Mouse (Mus musculus): ENCODE measurements around the gene Usp10.

Gene Usp10

DNA sequence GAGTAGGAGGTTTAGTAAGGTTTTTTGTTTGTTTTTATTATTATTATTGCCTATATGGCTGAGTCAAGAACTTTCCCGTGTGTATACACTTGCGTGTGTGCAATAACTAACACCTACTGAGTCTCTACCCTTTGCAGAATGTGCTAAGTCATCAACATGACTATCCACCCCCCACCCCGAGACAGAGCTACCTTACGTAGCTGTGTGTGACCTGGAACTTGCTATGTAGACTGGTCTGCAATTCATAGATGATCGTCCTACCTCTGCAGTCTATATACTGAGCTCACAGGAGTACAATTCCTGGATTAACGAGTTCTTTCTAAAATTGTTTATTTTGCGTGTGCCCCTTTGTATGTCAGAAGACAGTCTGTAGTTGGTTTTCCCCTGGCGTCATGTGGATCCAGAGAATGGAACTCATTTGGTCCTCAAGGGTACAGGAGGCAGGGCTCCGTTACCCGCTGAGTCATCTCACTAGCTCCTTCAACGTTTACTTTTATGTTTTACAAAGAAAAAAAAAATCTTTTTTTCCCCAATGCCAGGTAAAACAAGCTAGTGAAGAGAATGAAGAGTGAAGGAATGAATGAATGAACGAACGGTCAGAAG is at the start of gene Usp10:
Gene Usp10, plus strand, starts transcription at position 417 of the 603 bp plus-strand sequence.
- no peak for DNase-seq

DNA sequence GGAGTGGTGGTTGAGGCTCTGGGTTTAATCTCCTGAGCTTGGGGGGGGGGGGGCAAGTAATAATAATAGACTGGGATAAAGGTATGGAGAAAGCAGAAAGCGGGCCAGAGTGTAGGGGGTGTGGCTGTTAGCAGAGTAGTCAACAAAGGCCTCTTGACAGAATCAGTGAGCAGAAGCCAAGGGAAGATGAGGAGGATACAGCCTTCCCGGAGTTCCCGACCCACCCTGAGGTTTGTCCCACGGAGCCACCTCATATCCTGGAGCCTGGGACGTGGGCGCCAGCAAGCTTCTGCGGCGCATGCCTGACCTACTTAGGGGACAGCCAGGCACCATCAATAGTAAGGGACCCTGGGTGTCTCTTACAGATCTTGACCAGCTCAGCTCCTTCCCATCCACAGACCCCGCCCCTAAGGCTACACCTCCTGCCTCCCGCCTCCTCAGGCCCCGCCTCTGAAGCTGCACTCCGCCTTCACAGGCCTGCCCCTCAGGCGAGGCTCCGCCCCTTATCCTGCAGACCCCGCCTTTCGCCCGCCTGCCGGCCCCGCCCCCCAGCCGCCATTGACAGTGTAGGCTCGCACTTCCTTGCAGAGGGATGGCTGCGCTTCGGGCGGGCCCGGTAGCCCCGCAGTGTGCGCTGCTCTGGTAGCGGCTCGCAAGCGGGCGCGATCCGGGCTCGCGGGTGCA is 48.3 kb upstream of the Usp10 start, which contains the start of gene Klhl36:
Gene Klhl36, plus strand, starts transcription at position 561 of the 684 bp plus-strand sequence.
- peak; percentile 97 for DNase-seq

DNA sequence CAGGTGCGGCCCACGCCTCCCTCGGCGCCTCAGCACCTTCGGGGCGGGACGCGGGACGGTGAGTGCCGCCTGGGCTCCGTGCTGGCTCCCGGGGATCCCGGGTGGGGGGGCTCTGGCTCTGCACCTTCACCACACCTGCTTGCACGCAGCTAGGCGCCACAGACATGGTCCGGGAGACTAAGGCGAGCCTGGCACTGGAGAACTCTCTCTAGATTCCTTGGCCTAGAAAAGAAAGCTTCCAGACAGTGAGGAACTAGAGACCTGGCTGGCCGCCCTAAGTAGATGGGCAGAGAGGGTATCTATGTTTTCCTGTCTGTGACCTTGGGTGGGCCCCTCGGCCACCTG is 47.8 kb upstream of the Usp10 start:
- DNase-seq, result no peak

DNA sequence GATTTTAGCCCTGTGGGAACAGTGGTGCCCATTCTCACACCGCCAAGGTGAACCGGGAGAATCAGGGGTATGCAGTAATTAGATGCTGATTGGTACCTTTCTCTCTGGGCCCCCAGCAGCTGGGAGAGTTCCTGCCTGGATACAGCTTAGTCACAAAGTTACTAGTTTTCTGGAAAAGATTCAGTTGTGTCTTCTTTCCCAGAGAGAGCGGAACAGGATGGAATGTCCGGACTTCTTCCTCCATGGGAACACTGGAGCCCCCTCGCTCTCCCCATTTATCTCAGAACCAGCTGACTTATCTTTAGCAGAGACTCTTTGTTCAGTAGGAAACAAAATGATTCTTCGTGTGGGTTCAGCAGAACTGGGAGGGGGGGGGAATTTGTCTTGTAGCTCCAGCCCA is 47.4 kb upstream of the Usp10 start:
- DNase-seq, result no peak

DNA sequence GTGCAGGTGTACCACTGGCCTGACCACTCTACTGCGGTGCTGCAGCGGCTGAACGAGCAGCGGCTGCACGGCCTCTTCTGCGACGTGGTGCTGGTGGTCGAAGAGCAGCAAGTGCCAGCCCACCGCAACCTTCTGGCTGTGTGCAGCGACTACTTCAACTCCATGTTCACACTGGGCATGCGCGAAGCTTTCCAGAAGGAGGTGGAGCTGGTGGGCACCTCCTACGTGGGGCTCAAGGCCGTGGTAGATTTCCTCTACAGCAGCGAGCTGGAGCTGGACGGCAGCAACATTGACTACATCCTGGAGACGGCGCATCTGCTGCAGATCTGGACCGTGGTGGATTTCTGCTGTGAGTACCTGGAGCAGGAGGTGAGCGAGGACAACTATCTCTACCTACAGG is 40.5 kb upstream of the Usp10 start:
- DNase-seq, result no peak

DNA sequence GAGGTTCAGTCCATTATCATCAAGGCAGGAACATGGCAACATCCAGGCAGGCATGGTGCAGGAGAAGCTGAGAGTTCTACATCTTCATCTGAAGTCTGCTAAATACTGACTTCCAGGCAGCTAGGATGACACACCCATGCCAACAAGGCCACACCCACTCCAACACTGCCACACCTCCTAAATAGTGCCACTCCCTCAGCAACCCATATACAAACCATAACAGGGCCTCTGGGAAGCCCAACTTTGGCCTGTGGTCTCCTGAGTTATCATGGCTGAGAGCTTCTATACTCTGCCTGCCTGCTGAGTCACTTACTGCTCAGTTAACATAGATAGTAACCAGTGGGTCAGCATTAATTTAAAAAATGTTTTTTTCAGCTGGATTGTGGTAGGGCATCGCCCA is 37.0 kb upstream of the Usp10 start:
- no peak for DNase-seq

DNA sequence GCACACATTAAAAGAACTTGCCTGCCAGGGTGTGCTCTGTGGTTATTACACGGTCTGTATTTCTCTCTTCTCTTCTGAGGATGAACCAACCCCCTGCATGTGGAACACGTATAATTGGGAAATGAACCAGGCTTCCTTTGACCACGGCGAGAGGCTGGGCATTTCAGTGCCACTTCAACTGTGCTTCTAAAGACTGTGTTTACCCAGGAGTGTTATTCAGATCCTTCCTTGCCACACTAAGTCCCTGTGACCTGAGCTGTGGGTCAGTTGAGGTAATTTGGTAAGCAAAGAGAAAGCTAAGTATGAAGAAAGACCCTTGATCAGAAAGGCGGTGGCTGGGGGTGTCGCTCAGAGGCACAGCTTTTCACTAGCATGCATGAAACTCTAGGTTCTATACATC is 28.9 kb upstream of the Usp10 start:
- DNase-seq, result no peak

DNA sequence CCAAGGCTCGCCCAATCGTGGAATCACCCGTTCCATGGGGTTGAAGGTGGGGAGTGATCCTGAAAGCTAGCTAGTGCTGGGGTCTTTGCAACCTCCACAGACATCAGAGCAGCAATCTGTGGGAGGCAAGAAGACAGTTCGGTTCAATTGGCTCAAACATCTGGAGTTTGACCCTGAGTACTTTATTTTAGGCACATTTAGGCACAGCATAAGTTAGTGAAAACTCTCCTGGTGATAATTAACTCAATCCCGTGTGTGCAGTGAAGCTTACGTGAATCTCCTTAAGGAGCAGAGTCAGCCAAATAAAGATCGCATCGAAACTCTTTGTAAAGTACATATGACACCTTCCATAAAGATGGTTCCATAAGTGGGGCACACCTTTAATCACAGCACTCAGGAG is 28.2 kb upstream of the Usp10 start:
- no peak for DNase-seq

DNA sequence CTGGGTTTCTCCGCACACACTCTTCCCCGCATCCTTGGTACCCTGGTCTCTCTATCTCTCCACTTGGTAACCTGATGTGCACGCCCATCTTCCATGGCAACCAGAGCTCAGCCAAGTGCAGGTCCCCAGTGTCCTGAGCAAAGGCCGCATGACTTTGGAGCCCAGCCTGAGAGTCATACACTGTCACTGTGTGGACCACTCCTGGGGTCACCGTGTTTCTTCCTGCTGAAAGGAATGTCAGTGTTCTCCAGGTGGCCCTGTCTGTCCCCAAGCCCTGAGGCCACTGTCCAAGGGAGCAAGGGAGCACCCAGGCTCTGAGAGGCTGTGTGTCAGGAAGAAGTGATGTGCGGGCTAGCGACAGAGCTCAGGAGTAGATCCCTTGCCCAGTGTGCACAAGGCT is 26.9 kb upstream of the Usp10 start:
- no peak for DNase-seq

DNA sequence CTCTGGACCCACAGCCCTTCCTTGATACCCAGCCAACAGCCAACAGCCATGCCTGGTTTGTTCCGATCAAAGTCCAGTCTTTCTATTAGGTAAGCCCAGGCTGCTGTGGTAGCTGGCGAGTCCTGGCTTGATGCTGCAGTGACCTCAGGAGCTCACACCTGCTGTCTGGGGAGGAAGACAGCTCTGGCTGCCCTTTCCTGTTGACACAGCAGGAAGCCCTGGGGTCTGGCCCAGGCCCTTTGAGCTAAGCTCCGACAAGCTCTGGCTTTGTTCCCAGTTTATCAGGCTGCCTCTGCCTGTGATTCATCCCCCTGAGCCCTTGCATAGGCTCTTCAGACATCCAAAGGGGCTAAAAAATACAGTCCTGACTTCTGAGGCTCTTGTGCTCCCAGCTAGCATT is 24.5 kb upstream of the Usp10 start:
- DNase-seq, result peak; percentile 14

DNA sequence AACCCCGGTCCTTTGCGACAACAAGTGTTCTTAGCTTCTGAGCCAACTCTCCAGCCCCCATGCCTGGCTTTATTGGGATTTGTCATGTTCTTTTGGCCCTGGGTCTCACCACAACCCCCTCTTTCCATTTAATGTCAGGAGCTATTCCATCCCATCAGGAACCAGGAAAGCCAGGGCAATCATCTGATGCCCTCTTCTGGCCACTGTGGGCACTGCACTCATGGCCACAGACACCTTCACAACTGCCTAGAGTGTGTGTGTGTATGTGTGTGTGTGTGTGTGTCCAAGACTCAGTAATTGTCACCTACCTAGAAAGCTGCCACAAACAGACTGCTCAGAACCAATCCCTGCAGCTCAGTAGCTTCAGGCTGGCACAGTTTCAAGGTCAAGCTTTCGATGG is 23.0 kb upstream of the Usp10 start:
- DNase-seq, result no peak

DNA sequence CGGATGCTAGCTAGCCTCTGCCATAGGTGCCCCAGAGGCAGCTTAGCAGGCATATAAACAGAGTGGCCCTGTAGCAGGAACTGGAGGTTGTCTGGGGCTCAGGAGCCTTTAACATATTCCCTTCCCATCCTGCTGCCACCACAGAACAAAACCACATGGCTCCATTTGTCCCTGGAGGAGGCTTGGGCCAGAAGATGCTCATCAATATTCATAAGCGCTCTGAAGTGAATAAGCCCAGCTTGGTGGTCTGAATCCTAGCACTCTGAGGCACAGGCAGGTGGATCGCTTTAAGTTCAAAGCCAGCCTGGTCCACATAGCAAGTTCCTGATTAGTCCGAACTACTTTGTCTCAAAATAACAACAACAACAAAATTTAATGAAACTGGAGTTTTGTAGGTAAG is 22.1 kb upstream of the Usp10 start:
- DNase-seq, result no peak

DNA sequence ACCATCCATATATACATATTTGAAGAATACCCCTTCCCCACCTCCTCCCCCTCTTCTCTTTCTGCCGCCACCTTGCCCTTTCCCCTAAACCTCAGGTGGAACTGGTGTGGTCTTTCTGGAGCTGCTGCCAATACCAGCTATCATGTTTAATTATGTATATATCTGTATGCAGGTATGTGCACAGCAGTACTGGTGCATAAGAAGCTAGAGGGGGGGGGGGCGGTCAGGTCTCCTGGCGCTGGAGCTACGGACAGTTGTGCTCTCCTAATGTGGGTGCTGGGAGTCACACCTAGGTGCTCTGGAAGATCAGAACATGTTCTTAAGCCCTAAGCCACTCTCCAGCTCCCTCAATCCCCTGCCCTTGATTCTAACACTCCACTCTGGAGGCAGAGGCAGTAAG is 13.1 kb upstream of the Usp10 start:
- no peak for DNase-seq

DNA sequence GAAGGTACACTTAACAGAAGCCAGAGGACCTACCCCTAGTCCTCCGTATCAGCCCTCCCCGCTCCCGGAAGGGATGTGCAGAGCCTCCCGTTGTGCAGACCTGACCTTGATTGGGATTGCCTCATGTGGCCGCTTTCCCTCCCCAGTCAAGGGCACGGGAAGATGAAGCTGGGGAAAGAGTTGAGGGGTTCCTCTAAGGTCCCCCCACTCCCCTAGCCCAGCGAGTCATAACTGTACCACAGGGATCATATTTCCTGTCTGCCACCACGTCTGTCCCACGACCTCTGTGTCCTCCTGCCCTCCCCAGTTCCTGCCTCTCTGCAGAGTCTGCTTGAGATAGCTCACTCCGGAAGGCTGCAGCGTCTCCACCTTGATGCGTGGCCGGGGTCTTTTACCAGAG is 12.2 kb upstream of the Usp10 start:
- DNase-seq, result no peak

DNA sequence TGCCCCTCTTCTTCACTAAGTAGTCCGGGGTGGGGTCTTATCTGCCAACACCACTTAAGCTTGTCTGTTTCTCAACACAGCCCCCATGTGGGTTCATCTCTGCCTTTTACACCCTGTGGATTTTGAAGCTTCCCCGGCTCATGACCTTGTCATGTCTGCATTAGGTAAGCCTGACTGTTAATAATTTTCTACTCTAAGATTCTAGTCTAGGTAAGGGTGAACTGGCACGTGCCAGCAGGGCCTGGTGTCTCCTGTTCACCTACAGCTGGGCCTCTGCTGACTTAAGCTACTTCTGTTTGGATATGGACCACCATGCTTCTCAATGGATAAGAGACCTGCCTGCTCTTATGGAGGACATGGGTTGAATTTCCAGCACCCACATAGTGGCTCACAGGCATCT is 8.8 kb upstream of the Usp10 start:
- no peak for DNase-seq

DNA sequence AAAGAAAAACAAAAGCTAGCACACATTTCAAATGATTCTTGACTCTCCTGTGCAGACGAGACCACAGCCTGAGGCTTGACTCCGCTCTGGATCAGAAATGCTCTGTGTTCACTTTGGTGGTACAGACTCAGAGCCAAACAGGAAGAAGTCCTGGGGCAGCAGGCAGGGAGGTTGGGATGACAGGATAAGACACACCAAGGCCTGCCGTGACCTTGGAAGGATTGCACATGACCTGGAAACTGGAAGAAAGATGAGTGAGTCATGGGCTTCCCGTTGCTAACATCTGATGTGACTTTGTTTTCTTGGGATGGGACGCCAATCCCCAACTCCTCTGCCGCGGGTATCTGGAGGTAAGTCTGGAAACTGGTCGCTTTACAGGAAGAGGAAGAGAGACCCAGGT is 8.2 kb upstream of the Usp10 start:
- DNase-seq, result no peak

DNA sequence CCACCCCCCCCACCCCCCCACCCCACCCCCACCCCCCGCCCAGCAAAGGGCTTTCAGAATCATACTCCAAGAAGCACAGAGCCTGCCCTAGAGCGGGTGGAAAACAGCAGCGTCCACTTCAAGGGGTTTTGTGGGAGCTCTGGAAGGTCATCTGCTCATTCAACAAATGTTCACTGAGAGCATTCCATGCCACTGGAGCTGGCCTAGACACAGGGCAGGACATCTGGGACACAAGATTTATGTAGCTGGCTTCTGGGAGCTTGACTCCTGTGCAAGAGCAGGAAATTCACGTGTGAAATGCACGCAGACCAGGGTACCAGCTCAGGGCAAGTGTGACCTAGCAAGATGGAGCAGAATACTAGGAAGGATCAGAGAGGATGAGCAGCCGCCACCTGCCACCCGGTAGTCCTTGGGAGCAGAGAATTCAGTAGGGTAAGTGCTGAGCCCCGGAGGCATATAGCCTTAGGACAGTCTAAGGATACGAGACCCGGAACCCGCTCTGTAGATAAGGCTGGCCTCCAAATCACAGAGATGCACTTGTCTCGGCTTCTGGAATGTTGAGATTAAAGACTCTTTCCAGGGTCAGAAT is 5.7 kb upstream of the Usp10 start:
- DNase-seq, result no peak

DNA sequence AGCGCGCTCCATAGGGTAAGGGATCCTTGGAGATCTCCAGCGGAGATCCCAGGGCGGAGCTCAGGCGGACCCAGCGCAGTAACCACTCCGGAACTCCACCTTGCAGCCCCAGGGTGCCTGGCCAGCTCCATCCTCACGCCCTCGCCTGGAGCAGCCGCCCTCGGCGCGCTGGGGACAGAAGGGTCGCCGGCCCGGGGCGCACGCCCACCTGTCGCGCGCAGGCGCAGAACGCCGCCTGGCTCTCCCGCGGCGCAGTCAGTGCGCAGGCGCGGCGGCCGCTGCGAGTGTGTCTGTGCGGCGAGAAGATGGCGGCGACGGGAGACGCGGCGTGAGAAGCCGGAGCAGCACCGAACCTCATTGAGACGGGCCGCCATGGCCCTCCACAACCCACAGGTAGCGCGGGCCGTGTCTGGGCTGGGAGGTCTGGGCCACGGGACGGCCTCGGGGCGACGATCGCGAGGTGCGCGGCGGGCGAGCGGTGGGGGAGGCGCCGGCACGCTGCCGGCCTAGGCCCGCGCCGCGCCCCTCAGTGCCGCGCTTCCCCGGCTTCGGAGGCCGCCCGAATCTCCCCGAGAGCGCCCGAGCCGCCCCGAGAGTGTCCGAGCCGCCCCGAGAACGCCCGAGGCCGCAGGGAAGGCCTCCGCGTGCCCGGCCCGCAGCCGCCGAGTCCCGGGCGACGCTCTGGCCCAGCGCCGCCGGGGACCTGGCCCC is 542 bp downstream of the Usp10 start, which contains the start of gene Gm20388:
Gene Gm20388, plus strand, starts transcription at position 295 of the 711 bp plus-strand sequence.
- DNase-seq, result peak; percentile 92

DNA sequence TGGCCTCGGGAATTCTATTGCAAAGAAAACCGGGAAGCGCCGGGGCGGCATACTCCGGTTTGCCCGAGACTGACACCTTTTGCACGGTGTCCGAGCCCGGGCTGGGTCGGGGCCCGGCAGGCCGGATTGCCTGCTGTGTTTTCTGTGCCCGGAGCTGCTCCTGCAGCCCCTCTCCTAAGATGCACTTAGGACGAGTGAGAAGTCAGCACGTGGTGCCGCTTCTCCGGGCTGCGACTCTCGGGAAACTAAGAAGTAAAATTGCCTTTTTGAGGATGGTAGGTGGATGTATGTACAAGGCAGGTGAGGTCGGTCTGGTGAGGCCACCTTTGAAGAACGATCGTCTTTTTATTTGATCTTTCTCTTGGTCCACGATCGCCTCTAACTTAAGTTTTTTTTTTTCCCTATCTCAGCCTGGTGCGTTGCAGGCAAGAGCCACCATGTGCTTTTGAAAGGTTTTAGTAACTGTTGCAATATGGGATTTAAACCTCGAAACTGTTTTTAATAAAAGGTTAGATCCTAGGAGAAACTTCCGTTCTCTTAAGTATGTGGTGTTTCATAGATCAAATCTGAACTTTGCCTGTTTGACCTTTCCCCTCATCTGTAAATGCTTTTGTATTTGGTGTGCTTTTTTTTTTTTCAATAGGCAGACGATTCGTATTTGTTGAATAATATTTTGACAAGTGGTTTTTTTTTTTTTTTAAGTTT is 1.2 kb downstream of the Usp10 start:
- no peak for DNase-seq

DNA sequence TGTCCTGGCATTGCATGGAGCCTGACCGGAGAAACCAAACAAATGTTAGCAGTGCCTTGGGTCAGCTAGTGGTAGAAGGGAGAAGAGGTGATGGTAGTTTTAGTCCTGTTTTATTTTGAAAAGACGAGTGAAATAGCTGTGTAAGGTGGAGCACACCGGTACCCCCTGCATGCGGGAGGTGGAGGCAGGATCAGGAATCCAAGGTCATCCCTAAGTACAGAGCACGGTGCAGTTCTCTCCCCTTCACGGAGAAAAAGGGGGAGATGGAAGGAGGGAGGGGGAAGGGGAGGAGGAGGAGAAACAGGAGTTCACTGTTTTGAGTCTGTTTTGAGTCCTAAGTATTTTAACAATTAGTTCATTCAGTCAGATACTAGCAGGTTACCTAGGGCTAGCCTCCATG is 2.5 kb downstream of the Usp10 start:
- no peak for DNase-seq

DNA sequence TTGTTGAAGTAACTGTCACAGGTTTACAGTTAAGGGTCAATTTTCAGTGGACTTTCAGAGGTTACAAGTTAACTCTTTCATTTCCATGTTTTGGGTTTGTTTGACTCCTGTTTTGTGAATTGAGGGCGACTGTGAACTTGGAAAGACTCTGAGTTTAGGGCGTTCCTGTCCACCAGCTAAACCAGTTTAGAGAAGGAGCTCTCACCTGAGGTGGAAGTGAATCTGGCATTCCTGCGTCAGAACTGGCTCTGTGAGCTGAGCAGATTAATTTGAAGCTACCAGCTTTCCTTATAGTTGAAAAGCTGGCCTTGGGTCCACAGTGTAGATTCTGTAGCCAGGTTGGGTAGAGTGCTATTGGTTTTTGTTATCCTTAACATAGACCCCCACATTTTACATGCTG is 3.0 kb downstream of the Usp10 start:
- DNase-seq, result no peak

DNA sequence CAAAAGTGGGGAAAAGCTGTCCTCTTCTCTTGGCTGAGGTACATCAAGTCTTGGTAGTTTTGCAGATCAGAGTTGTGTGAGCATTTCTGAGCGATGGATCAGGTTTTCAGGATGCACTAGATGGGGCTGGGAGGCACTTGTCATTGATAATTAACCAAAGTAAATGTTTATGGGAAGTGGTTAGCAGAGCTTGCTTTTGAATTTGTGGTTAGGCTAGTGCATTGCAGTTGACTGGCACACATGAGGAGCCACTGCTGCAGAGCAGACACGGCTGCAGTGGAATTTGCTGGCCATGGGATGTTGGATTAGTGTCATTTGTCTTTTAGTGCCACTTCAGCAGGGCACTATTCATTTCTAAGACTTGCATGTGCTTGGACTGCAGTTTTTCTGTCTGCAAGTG is 4.0 kb downstream of the Usp10 start:
- DNase-seq, result no peak

DNA sequence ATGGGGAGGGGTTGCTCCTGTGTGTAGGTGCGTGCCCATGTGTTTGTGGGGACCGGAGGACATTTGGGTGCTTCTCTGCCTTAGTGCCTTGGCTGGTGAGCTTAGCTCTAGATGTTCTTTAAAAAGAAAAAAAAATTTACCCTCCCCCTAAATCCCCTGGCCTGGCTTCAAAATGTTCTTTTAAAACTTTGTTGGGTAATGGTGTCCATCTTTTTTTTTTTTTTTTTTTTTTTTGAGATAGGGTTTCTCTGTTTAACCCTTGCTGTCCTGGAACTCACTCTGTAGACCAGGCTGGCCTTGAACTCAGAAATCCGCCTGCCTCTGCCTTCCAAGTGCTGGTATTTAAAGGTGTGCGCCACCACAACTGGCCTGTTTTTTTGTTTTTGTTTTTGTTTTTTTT is 5.1 kb downstream of the Usp10 start:
- no peak for DNase-seq
